Mouse (Mus musculus) liver, embryonic 13.5 days (tissue): Measurements from ENCODE around the gene Armc5. TPM values are rescaled to one million over a fixed set of nuclear protein-coding genes. Genes with fewer than 3 reads are reported as not detected.
A peak's percentile ranks its signal among the peaks of the same experiment; 100 is the strongest.

ENCODE experiments used
- ATAC-seq: fragments of 200-750 bp; cut with Nextera tagmentation; 2 replicates; pipeline ENCODE4 v1.8.0; 2017; ENCODE audit warnings: low read depth, mild to moderate bottlenecking, moderate number of reproducible peaks, moderate library complexity
- DNase-seq: peaks from one replicate; pipeline ENCODE4 v3.0.0; 2022
- H3K27ac ChIP-seq: fragments of 300-500 bp; sonication (generic); 2 replicates; pipeline ENCODE4 v1.5.1; 2015; ENCODE audit warnings: moderate library complexity, mild to moderate bottlenecking, inconsistent platforms
- H3K27me3 ChIP-seq: fragments of 300-500 bp; sonication (generic); 2 replicates; pipeline ENCODE4 v1.6.1; 2015; ENCODE audit warnings: mild to moderate bottlenecking, inconsistent platforms
- H3K36me3 ChIP-seq: fragments of 300-500 bp; sonication (generic); 2 replicates; pipeline ENCODE4 v1.6.1; 2015; ENCODE audit warnings: mild to moderate bottlenecking, inconsistent platforms
- H3K4me1 ChIP-seq: fragments of 300-500 bp; sonication (generic); replicated peaks from 2 replicates; pipeline ENCODE4 v1.6.1; 2015; ENCODE audit warnings: inconsistent platforms
- H3K4me2 ChIP-seq: fragments of 300-500 bp; sonication (generic); 2 replicates; pipeline ENCODE4 v1.6.1; 2015; ENCODE audit warnings: inconsistent platforms, mild to moderate bottlenecking, moderate library complexity
- H3K4me3 ChIP-seq: fragments of 300-500 bp; sonication (generic); replicated peaks from 2 replicates; pipeline ENCODE4 v1.5.1; 2015; ENCODE audit warnings: mild to moderate bottlenecking, inconsistent platforms
- H3K9ac ChIP-seq: fragments of 300-500 bp; sonication (generic); 2 replicates; pipeline ENCODE4 v1.6.1; 2015; ENCODE audit warnings: mild to moderate bottlenecking, inconsistent platforms
- H3K9me3 ChIP-seq: fragments of 300-500 bp; sonication (generic); replicated peaks from 2 replicates; pipeline ENCODE4 v1.6.1; 2016; ENCODE audit warnings: inconsistent platforms
- WGBS: fragments of 180-500 bp; shearing (Covaris S2); methylation state at CpG from one replicate; pipeline ENCODE4 v1.1.7; 2015; ENCODE audit not compliant: insufficient replicate concordance; 5-methylcytosine and 5-hydroxymethylcytosine counted together
- polyA plus RNA-seq: library from polyadenylated mRNA; unstranded; fragments of >200 nt; fragmentation: Nextera tagmentation; extraction: Ambion mirVana; gene quantifications from 2 replicates; pipeline ENCODE4 v1.2.1, GENCODE M21; 2015

Gene Armc5
- polyA plus RNA-seq, 1 experiment from 2014 or later, result 8.3 TPM

- no peak overlapping the region for H3K4me2 ChIP-seq
- WGBS, result 65% methylated on average over 5 of the region's 5 CpGs
- H3K27me3 ChIP-seq, result peaks cover 30% of the 10 kb centered on the region
- H3K36me3 ChIP-seq, result peaks cover 5% of the 10 kb centered on the region
- H3K4me1 ChIP-seq, result peaks cover 27% of the 10 kb centered on the region
- ATAC-seq (no peak), DNase-seq (no peak)
- H3K4me3 ChIP-seq, result no peak overlapping the region
- no peaks in the 10 kb centered on the region for H3K9me3 ChIP-seq
- no peak overlapping the region for H3K9ac ChIP-seq
- H3K27ac ChIP-seq, result no peak overlapping the region
Measured at GRCm38 (mm10) chr7:128266056-128266455, 28.9 kb downstream of the Armc5 start.

GRCm38 (mm10) chr7:128267391-128267790 lies 30.2 kb downstream of the Armc5 start:
- H3K36me3 ChIP-seq, result peaks cover 19% of the 10 kb centered on the region
- 59% methylated on average over 13 of the region's 13 CpGs for WGBS
- H3K4me2 ChIP-seq, result no peak overlapping the region
- peaks cover 37% of the 10 kb centered on the region for H3K4me1 ChIP-seq
- ATAC-seq, result no peak
- peaks cover 29% of the 10 kb centered on the region for H3K27me3 ChIP-seq
- H3K27ac ChIP-seq, result no peak overlapping the region
- H3K4me3 ChIP-seq, result no peak overlapping the region
- DNase-seq, result no peak
- no peak overlapping the region for H3K9ac ChIP-seq
- no peaks in the 10 kb centered on the region for H3K9me3 ChIP-seq

DNA sequence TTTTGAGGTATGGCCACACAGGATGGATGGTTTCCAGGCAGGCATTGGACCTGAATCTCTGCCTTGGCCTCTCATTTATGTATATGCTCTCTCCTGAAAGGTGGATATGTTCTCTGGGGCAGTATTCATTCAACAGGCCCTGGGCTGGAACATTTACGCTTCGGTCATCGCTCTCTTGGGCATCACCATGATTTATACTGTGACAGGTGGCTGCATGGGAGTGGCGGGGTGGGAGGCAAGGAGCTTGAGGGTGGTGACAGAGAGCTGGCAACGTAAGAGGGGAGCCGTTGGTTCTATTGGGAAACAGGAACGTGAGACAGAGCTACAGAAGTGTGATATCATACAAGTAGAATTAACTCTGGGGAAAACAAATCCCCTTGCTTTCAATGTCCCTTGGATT lies 30.7 kb downstream of the Armc5 start:
- DNase-seq (no peak), ATAC-seq (no peak)
- Histone ChIP-seq H3K27ac (no peak overlapping the region), H3K9ac (no peak overlapping the region), H3K4me1 (peaks cover 37% of the 10 kb centered on the region), H3K27me3 (peaks cover 25% of the 10 kb centered on the region), H3K9me3 (no peaks in the 10 kb centered on the region), H3K36me3 (peaks cover 23% of the 10 kb centered on the region), H3K4me3 (no peak overlapping the region), H3K4me2 (no peak overlapping the region)
- 80% methylated on average over 7 of the region's 7 CpGs for WGBS

DNA sequence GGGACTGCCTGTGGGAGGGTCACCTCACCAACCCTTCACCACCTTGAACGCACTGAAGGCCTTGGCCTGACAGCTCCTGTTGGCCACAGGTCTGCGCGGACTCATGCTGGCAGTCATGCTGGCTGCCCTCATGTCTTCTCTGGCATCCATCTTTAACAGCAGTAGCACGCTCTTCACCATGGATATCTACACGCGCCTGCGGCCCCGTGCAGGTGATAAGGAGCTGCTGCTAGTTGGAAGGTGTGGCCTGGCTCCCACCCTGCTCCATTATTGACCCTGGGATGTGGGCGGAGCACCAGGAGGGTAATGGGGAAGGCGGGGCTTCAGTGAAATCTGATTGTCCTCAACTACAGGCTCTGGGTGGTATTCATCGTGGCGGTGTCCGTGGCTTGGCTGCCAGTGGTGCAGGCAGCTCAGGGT lies 33.3 kb downstream of the Armc5 start:
- Histone ChIP-seq H3K4me1 (peaks cover 37% of the 10 kb centered on the region), H3K9me3 (no peaks in the 10 kb centered on the region), H3K4me3 (peak overlapping the region; percentile 28), H3K4me2 (peak overlapping the region; percentile 53), H3K9ac (peak overlapping the region; percentile 54), H3K27me3 (peaks cover 11% of the 10 kb centered on the region), H3K27ac (peak overlapping the region; percentile 87), H3K36me3 (peaks cover 49% of the 10 kb centered on the region)
- 20% methylated on average over 13 of the region's 13 CpGs for WGBS
- ATAC-seq (peak; percentile 98), DNase-seq (peak; percentile 93)

DNA sequence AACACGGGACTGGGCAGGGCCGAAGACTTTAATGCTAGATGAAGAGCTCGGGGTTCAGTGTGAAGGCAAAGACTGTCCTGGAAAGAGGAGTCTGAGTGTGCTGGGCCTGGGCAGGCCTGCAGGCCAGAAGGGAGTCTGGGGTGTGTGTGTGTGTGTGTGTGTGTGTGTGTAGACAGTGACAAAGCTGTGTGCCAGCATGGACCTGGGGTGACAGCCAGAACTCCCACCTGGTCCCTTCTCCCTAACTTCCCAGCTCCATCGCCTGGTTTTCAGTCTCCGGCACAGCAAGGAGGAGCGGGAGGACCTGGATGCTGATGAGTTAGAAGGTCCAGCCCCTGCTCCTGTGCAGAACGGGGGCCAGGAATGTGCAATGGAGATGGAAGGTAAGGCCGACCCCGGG lies 34.4 kb downstream of the Armc5 start:
- no peak for ATAC-seq

GRCm38 (mm10) chr7:128276051-128276450 lies 38.9 kb downstream of the Armc5 start:
- ATAC-seq (no peak), DNase-seq (no peak)
- no peaks in the 10 kb centered on the region for H3K9me3 ChIP-seq
- no peaks in the 10 kb centered on the region for H3K27me3 ChIP-seq
- 92% methylated on average over 6 of the region's 6 CpGs for WGBS
- H3K4me3 ChIP-seq, result no peak overlapping the region
- H3K4me2 ChIP-seq, result no peak overlapping the region
- H3K9ac ChIP-seq, result no peak overlapping the region
- H3K27ac ChIP-seq, result 0 out of 2 replicates have a peak overlapping the region, but pooled peaks have one; percentile 3
- H3K4me1 ChIP-seq, result peaks cover 33% of the 10 kb centered on the region
- H3K36me3 ChIP-seq, result peaks cover 98% of the 10 kb centered on the region

More for the DNA sequence above, 34.4 kb downstream of the Armc5 start:
- Histone ChIP-seq H3K27ac (peak overlapping the region; percentile 87), H3K9ac (no peak overlapping the region), H3K4me2 (peak overlapping the region; percentile 53), H3K4me1 (peaks cover 37% of the 10 kb centered on the region), H3K27me3 (peaks cover under 1% of the 10 kb centered on the region; the same call in 1 of the 2 replicates), H3K4me3 (no peak overlapping the region), H3K36me3 (peaks cover 60% of the 10 kb centered on the region), H3K9me3 (no peaks in the 10 kb centered on the region)
- DNase-seq, result no peak
- 92% methylated on average over 9 of the region's 9 CpGs for WGBS

- Histone ChIP-seq H3K9ac (no peak overlapping the region), H3K4me3 (no peak overlapping the region), H3K4me1 (peaks cover 40% of the 10 kb centered on the region), H3K27me3 (no peaks in the 10 kb centered on the region), H3K4me2 (no peak overlapping the region), H3K27ac (peak overlapping the region; percentile 15; the same call in 1 of the 2 replicates), H3K36me3 (peaks cover 87% of the 10 kb centered on the region), H3K9me3 (no peaks in the 10 kb centered on the region)
- 86% methylated on average over 4 of the region's 4 CpGs for WGBS
- DNase-seq, result no peak
- ATAC-seq, result no peak
Measured at GRCm38 (mm10) chr7:128279750-128280149, 42.6 kb downstream of the Armc5 start.

DNA sequence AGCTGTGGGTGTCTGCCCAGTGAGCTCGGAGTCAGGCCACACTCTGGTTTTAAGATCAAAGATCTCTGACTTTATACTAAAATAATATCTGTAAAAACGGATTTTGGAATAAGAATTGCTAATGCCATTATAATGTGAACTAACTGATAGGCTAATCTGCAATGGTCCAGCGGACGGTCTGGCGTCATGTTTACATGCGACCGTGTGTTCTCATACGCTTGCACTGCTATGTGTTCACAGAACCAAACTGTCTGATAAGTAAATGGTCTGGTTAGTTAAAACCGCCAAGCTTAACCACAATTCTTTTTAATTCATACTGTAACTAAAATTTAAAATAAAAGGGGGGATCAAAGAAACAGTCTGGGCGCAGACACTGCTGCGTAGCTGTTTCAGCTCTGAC lies 44.6 kb downstream of the Armc5 start:
- no peak for ATAC-seq
- Histone ChIP-seq H3K4me1 (peaks cover 59% of the 10 kb centered on the region), H3K36me3 (peaks cover 83% of the 10 kb centered on the region), H3K27ac (no peak overlapping the region), H3K4me2 (no peak overlapping the region), H3K27me3 (no peaks in the 10 kb centered on the region), H3K9ac (no peak overlapping the region), H3K4me3 (no peak overlapping the region), H3K9me3 (no peaks in the 10 kb centered on the region)
- 74% methylated on average over 11 of the region's 11 CpGs for WGBS
- no peak for DNase-seq

DNA sequence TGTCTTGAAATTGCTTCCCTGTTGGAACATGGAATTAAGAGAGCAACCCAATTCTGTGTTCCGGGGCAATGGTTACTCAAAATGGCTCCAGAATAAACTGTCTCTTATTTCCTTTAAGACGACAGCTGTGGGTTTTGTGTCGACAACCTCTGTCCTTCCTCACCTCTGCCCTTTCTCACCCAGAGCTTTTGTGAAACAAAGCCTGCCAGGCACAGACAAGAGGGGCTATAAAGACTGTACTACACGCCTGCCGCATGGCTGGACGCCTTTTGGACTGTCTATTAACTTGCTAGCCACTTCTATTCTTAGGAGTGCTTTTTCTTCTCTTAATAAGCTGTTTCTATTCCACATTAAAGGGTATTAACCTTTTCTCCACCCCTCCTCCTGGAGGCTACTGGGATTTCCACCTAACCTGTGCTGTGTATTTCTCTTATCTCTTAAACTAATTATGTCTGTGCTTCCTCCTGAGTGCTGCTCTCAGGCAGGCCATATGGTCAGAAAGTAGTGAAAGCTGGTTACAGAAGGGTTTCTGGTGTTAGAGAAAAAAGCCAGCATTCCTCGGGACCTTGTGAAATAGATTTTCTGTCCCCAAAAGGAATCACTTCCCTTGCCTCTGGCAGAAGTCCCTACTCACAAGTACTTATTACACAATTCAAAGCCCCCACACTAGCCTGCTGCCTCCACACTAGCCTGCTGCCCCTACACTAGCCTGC lies 45.5 kb downstream of the Armc5 start:
- Histone ChIP-seq H3K27me3 (no peaks in the 10 kb centered on the region), H3K4me2 (no peak overlapping the region), H3K9me3 (no peaks in the 10 kb centered on the region), H3K4me1 (peaks cover 68% of the 10 kb centered on the region), H3K4me3 (no peak overlapping the region), H3K27ac (peak overlapping the region; percentile 15), H3K36me3 (peaks cover 83% of the 10 kb centered on the region), H3K9ac (no peak overlapping the region; the same call in 1 of the 2 replicates)
- 73% methylated on average over 7 of the region's 7 CpGs for WGBS
- ATAC-seq (no peak), DNase-seq (no peak)

- no peak overlapping the region for H3K4me2 ChIP-seq
- H3K4me3 ChIP-seq, result no peak overlapping the region
- no peaks in the 10 kb centered on the region for H3K9me3 ChIP-seq
- 0 out of 2 replicates have a peak overlapping the region, but pooled peaks have one; percentile 4 for H3K9ac ChIP-seq
- ATAC-seq, result no peak
- H3K36me3 ChIP-seq, result peaks cover 79% of the 10 kb centered on the region
- peak overlapping the region; percentile 98 for H3K27ac ChIP-seq
- H3K4me1 ChIP-seq, result peaks cover 78% of the 10 kb centered on the region
- no peaks in the 10 kb centered on the region for H3K27me3 ChIP-seq
- no peak for DNase-seq
- WGBS, result 71% methylated on average over 5 of the region's 5 CpGs
Measured at GRCm38 (mm10) chr7:128284047-128284446, 46.9 kb downstream of the Armc5 start.

DNA sequence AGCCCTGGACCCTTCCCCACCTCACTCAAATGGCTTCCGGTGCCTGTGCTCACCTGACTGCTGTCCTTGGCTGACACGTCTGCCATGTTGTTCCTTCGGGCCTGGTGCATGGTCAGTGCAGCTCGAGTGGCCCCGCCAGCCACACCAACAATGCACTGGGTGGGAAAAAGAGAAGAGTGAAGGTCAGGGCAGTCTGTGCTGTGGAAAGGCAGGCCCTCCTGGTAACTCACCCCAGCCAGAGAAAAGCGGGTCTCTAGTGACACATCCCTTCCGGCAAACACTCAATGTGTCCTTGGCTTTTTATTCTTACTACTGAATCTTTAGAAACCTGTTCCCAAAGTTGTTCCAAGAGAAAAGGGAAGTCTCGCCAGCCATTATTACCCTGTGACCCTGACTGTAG lies 47.9 kb downstream of the Armc5 start:
- H3K27ac ChIP-seq, result peak overlapping the region; percentile 98
- no peaks in the 10 kb centered on the region for H3K9me3 ChIP-seq
- H3K9ac ChIP-seq, result peak overlapping the region; percentile 33; the same call in 1 of the 2 replicates
- ATAC-seq, result no peak
- no peak overlapping the region for H3K4me3 ChIP-seq
- H3K4me2 ChIP-seq, result no peak overlapping the region
- H3K4me1 ChIP-seq, result peaks cover 78% of the 10 kb centered on the region
- H3K27me3 ChIP-seq, result no peaks in the 10 kb centered on the region
- 84% methylated on average over 8 of the region's 8 CpGs for WGBS
- no peak for DNase-seq
- peaks cover 73% of the 10 kb centered on the region for H3K36me3 ChIP-seq
